Mouse (Mus musculus): ENCODE data around the gene Klhdc7b. TPM values are rescaled to one million over a fixed set of nuclear protein-coding genes. Genes with fewer than 3 reads are reported as not detected.

The Klhdc7b gene
- total RNA-seq (2014; fragmentation: Nextera tagmentation) (not detected in 2 replicates), total RNA-seq (2017) (not detected in 2 replicates)

DNA sequence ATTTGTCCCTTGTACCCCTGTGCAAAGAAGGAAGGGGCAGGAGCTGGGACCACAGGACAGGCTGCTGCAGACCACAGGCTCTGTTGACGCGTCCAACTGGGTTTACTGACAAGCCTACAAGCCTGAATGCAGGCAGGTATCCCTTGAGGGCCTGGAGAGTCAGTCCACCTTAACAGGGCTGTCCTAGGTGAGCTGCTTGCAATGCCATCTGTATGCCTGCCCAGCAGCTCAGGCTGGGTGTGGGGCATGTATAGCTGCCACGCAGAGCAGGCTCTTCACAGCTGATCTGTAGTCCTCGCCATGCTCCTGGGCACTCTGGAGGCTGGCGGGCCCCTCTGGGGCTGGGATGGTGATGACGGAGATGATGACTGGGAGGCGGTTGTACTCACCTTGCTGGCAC, at the start of gene Klhdc7b:
Gene Klhdc7b (plus strand): TSS at position 301 of the 400 bp plus-strand sequence.
- no peak for ATAC-seq (replicated peaks; ENCODE audit: low FRiP score, low TSS enrichment, poor library complexity, severe bottlenecking)

DNA sequence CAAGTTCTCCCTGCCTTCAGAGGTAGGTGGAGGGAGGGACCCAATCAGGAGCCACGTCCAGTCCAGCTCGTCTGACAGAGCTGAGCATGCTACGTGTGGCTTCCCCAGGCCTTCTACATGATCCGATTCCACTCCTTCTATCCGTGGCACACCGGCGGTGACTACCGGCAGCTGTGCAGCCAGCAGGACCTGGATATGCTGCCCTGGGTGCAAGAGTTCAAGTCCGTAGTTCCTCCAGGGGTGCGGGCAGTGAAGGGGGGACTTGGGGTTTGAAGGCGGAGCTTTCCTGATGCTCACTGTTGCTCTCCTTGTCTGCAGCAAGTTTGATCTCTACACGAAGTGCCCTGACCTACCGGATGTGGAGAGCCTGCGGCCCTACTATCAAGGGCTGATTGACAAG, 48.3 kb upstream of the Klhdc7b start:
- no peak for ATAC-seq (replicated peaks; ENCODE audit: low FRiP score, low TSS enrichment, poor library complexity, severe bottlenecking)

DNA sequence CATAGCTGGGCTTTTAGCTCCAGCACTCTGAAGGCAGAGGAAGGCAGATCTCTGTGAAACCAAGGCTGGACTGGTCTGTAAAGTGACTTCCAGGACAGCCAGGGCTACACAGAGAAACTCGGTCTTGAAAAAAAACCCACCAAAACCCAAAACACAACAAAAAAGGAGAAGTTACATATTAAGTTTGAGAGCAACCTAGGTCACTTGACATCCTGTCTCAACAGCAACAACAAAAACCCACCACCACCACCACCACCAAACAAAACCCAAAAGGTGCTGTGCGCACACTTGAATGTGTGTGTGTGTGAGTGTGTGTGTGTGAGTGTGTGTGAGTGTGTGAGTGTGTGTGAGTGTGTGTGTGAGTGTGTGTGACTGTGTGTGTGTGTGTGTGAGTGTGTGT, 45.0 kb upstream of the Klhdc7b start:
- ATAC-seq (replicated peaks; ENCODE audit: low FRiP score, low TSS enrichment, poor library complexity, severe bottlenecking), result no peak

DNA sequence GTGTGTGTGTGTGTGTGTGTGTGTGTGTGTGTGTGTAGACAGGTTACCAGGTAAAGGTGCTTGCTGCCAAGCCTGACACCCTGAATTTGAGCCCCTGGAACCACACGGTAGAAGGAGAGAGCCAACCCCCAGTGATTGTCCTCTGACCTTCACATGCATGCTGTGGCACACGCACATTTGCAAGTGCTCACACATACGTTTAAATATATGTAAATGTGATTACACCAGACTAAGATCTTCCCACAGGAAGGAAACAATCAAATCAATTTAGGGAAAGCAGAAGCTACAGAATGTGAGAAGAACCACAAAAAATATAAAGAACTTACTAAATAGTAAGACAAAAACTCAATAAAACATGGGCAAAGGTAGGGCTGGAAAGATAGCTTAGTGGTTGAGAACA, 44.6 kb upstream of the Klhdc7b start:
- ATAC-seq (replicated peaks; ENCODE audit: low FRiP score, low TSS enrichment, poor library complexity, severe bottlenecking), result no peak

DNA sequence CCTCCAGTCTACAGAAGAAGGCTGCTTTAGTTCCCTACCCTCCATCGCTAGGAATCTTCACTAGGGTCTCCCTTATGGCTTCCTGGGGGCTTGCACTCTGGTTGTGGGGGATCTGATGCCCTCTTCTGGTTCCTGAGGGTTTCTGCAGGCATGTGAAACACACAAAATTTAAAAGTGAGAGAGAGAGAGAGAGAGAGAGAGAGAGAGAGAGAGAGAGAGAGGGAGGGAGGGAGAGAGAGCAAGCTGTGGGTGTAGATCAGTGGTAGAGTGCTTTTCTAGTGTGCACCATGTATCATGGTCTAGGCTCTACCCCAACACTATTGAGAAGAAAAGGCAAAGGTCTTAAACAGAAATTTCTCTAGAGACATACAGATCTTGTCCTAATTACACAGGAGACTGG, 43.0 kb upstream of the Klhdc7b start:
- ATAC-seq (replicated peaks; ENCODE audit: low FRiP score, low TSS enrichment, poor library complexity, severe bottlenecking), result no peak

DNA sequence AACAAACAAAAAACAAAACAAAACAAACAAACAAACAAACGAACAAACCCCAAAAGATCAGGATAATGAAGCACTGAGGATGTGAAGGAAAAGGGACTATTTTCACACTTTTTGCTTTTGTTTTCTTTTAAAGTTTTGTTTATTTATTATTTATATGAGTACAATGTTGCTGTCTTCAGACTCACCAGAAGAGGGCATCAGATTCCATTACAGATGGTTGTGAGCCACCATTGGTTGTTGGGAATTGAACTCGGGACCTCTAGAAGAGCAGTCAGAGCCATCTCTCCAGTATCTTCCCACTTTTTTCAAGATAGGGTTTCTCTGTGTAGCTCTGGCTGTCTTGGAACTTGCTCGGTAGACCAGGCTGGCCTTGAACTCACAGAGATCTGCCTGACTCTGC, 41.4 kb upstream of the Klhdc7b start:
- ATAC-seq (replicated peaks; ENCODE audit: low FRiP score, low TSS enrichment, poor library complexity, severe bottlenecking), result no peak

DNA sequence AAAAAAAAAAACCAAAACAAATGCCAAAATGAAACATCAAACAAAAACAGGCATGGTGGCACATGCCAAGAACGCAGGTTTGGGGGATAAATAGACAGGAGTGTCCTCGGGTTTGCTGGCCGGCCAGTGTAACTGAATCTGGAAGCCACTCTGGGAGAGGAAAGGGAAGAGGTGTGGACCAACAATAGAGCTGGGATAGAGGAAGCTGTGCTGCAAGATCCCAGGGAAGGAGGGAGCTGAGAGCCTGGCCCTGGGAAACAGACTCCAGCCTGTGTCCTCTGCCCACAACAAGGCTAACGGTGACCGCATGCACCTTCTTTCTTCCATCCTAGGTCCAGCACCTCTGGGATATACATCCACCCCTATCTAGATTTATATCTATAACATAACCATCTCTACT, 34.3 kb upstream of the Klhdc7b start:
- no peak for ATAC-seq (replicated peaks; ENCODE audit: low FRiP score, low TSS enrichment, poor library complexity, severe bottlenecking)

DNA sequence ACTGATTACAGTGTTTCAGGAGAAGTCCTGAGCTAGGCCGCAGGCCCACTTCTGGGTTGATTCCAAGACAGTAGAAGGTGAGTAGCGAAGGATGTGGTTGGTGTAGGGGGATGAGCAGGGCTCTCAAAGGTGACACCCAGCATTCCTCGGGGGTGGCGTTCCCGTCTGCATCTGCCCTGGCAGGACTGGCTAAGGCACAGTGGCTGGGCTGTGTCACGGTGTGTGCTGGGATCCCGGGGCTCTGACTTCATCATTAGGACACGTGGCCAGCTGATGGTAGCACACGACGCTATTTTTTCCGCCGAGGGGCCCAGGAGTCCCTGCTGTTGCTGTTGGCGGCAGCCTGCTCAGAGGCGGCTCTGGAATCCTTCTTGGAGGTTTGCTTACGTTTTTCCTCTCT, 33.4 kb upstream of the Klhdc7b start:
- no peak for ATAC-seq (replicated peaks; ENCODE audit: low FRiP score, low TSS enrichment, poor library complexity, severe bottlenecking)

DNA sequence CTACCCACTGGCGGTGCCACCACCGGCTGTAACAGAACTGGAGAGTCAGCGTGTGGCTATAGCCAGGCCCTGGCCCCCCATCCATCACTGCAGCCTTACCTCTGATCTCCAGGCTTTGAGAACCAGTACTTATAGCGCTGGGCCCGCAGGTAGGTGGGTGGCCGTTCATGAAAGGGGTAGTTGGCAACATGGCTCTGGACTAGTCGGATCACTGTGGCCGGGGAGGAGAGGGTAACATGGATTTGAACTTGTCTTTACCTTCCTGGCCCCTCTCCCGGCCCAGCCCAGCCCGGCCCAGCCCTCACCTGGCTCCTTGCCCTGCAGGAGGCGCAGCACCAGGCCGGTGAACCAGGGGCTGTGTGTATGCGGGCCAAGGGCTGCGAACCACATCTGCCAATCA, 32.7 kb upstream of the Klhdc7b start:
- ATAC-seq (replicated peaks; ENCODE audit: low FRiP score, low TSS enrichment, poor library complexity, severe bottlenecking), result no peak

DNA sequence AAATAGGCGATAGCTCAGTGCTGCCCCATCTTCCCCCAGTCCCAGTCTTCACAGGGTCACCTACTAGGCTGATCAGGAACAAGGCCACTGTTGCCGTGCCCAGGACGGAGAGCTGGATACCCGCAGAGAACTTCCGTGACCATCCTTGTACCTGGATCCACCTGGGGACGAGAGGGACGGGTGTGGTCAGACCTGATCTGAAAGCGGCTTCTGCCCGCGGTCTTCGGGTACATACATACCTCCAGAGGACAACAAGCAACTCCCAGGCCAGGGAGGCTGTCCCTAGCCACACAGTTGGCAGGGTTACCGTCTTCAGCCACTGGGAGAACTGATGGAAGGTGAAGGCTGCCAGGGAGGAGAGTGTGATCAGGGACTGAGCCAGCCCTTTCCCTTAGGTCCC, 31.9 kb upstream of the Klhdc7b start:
- no peak for ATAC-seq (replicated peaks; ENCODE audit: low FRiP score, low TSS enrichment, poor library complexity, severe bottlenecking)

DNA sequence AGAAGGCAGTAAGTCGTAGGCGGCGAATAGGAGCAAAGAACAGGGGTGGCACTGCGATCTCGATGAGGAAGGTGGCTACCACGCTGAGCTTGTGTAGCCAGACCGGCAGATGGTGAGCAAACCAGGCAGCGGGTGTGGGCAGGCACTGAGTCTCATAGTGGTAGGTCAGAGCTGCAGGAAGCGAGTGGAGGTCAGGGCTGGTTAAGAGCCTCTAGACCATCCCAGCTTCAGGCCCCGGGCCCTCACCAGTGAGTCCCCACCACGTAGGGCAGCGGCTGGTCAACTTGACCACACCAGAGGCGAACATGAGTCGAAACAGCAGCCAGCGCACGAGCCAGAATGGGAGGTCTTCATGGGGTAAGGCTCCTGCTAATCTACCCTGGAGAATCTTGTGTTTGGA, 30.9 kb upstream of the Klhdc7b start:
- ATAC-seq (replicated peaks; ENCODE audit: low FRiP score, low TSS enrichment, poor library complexity, severe bottlenecking), result no peak

DNA sequence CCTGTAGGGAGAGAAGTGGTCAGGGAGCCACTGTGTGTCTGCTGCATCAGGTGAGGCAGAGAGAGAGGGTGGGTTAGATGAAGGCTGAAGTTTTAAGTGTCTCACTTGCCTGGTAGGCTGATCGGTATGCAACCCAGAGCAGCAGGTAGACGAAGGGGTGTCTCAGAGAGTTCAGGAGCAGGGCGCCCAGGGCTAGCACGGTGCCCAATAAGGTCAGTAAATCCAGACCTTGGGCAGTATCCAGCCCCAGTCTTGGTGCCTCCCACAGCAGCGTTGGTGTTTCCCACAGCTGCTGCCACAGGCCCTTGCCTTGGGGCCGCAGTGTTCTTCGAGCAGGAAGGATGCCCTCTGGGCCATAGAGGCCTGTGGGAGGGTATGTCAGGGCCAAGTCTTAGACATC, 30.3 kb upstream of the Klhdc7b start:
- ATAC-seq (replicated peaks; ENCODE audit: low FRiP score, low TSS enrichment, poor library complexity, severe bottlenecking), result no peak

DNA sequence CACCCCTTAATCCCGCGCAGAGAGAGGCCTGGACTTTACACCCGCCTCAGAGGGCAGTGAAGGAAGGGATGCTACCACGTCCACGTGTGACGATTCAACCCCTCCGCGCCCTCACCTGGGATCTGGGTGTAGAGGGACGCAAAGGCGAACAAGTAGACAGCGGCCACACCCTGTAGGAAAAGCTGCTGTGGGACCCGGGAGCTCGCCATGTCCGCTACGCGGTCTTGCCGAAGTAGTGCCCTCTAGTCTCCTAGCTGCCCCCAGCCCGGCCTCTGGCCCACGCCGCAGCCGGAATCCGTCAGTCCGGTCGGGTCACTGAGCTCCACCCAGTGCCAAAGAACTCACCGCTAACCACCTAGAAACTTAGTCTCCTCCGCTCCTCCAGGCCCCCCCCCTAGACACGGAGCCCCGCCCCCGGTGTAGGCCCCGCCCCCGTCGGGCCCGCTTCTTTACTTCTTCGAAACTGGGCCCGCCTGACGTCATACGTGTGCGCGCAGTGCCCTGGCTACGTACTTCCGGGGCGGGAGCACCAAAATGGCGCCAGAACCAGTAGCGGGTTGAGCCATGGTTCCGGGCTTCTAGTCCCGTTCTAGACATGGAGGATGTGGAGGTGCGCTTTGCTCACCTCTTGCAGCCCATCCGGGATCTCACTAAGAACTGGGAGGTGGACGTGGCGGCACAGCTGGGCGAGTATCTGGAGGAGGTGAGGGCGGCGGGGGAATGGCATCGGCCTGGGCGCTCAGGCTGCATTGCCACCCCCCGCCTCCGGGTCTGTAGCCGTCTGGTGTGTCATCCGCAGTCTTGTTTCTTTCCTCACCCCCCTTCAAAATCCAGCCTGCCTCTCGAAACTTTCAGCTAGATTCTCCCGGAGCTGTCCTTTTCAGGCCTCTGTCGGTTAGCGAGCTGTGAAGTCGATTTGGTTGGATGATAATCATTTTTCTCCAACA, 29.2 kb upstream of the Klhdc7b start, which contains the start of the genes Lmf2 and Ncaph2:
Gene Lmf2 (minus strand): TSS at position 419 of the 947 bp plus-strand sequence.
Gene Ncaph2 (plus strand): TSS at position 479 of the 947 bp plus-strand sequence.
- peak; percentile 74 for ATAC-seq (replicated peaks; ENCODE audit: low FRiP score, low TSS enrichment, poor library complexity, severe bottlenecking)

DNA sequence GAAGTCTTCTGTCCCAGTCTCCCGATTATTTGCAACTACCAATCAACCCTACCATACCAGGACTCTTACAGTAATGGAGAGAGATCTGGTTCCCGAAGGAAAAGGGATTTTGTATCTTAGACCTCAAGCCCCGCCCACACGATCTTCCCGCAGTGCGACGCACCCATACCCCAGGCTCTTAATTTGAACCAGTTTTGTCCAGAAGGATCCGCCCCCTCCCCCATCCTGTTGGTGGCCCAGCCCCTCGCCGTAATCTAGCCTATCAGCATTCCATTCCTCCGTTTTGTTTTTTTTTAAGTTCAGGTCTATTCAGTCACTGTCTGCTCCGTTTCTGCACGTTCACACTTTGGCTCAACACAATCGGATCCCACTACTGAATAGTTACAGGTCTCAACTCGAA, 28.3 kb upstream of the Klhdc7b start:
- ATAC-seq (replicated peaks; ENCODE audit: low FRiP score, low TSS enrichment, poor library complexity, severe bottlenecking), result peak; percentile 56

DNA sequence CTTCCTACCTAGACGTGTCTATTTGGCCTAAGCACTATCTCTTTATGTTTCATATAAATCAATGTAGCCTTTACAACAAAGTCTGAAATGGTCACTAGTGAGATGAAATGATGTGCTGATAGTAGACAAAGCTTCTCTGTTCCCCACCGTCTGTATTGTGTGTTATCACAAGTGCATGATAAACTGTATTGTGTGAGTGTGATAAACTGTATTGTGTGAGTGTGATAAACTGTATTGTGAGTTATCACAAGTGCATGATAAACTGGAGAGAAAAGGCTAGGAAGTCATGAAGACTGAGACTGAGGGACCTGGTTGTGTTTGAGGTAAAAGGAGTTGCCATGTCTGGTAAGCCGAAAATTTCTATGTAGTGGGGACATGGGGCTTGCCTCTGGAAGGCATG, 25.9 kb upstream of the Klhdc7b start:
- ATAC-seq (replicated peaks; ENCODE audit: low FRiP score, low TSS enrichment, poor library complexity, severe bottlenecking), result no peak

DNA sequence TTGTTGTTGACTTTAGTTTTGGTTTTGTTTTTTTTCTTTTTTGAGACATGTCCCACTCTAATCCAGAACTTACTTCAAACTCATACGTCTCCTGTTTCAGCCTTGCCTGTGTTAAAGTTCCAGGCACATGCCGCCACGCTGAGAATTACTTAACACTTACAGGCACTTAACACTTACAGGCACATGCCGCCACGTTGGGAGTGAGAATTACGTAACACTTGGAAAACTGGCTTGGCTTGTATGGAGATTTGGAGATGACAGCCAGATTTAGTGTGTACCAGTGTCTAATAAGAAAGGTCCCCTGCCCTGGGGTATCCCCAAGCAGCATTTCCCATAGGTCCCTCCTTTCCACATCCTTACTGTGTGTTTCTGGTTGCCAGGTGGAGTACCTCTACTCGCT, 21.7 kb upstream of the Klhdc7b start:
- ATAC-seq (replicated peaks; ENCODE audit: low FRiP score, low TSS enrichment, poor library complexity, severe bottlenecking), result no peak

DNA sequence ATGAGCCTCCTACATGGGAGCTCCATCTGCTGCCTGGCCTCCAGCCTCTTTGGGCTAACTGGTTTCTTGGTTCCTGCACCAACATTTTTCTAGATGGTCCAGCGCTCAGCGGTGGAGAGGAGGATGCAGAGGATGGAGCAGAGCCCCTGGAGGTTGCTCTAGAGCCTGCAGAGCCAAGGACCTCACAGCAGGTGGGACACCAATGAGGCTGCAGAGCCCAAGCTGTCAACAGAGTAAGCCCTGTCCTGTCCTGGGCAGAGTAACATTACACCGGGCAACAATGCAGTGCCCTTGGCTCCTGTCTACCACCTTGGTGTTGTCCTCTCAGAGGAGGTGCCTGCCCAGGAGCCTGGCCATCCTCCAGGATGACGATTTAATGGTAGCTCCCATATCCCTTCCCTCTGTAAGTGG, 19.6 kb upstream of the Klhdc7b start:
- ATAC-seq (replicated peaks; ENCODE audit: low FRiP score, low TSS enrichment, poor library complexity, severe bottlenecking), result no peak

DNA sequence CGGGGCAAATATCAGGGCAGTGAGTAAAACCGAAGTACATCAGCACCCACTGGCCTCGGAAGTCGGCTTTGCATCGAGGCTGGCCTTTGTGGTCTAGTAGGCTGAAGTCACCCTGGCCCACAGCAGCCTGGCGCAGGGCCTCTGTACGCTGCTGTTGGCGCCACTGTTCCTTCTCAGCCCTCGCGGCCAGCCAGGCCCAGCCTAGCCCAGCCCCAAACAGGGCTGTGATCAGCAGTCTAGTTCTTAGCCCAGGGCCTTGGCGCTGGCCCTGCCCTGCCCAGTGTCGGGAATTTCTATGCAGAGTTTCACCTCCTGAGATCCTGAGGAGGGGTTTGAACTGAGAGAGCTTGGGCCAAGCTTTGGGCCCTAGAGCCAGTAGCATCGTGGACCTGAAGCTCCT, 12.6 kb upstream of the Klhdc7b start:
- ATAC-seq (replicated peaks; ENCODE audit: low FRiP score, low TSS enrichment, poor library complexity, severe bottlenecking), result no peak

DNA sequence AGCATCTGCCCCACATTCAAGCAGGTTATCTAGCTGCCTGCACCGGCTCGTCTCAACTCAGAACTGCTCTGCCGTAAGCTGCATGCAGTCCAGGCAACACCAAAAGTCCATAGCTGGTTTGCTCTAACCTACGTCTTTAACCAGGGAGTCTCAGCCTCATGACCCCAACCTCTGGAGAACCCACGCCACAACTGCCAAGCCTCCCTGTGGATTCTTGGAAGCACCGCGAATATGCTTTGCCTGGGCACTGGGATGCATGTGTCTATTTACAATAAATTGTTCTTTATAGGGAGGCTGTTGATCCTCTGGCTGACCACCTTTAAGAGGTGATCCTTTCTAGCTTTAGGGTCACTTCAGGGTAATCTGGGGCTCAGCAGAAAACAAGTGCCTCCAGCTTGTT, 12.2 kb upstream of the Klhdc7b start:
- ATAC-seq (replicated peaks; ENCODE audit: low FRiP score, low TSS enrichment, poor library complexity, severe bottlenecking), result no peak

DNA sequence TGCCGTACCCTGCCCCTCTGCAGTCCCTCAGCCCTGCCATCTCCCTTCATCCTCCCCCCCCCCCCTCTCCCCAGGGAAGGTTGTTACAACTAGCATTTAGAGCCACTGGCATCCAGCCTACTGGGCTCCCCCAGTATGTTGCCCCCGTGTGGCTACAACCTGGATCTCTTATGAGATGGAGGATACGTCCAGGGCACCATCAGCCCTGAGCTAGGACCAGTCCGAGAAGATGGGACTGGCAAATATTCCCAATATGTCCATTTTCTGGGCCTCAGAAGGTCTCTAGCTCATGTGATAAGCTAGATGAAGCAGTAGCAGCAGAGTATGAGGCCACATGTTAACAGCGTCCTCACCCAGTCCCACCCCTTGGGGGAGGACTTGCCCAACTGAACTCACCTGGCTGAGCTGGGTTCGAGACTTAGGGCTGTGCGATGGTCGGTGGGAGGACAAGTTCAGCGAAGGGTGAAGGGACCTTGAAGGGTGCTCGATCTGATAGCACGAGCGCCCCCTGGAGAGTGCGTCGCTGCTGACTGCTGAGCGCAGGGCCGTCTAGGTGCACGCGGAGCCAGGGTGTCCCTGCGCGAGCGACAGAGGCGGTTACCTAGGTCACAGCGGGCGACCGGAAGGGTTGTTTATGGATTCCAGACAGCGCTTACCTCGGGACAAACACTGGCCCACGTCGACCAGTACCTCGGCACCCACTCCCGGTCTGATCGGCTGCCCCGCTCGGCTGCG, 11.5 kb upstream of the Klhdc7b start:
- ATAC-seq (replicated peaks; ENCODE audit: low FRiP score, low TSS enrichment, poor library complexity, severe bottlenecking), result peak; percentile 71

Measured in megakaryocyte-erythroid progenitor cell, adult 5-6 weeks (primary cell).